In genomic region chr14:121793639-121794038, GRCm38 (mm10) we compare ENCODE assay signal across 23 mouse cellular contexts. TPM values are rescaled to one million over a fixed set of nuclear protein-coding genes. Genes with fewer than 3 reads are reported as not detected.
DNase-seq lines count a peak whose midpoint lies in the region.
"Had no signal": no experiment of that assay in that cellular context is flagged by ENCODE, and none has a peak within 500 bp of the region (broad histone marks: within the 10 kb centered on the region; RNA-seq: fewer than 3 reads in every experiment).

No protein-coding gene starts in this region.

- H3K27ac ChIP-seq in heart, embryonic 10.5 days, result no peak overlapping the region
- H3K27ac ChIP-seq: embryonic facial prominence, embryonic 15.5 days; hindbrain, embryonic 12.5 days; limb, embryonic 13.5 days; liver, embryonic 14.5 days; lung, embryonic 15.5 days; midbrain, embryonic 15.5 days; neural tube, embryonic 13.5 days had no signal

- H3K4me3 ChIP-seq in heart, embryonic 10.5 days, result no peak overlapping the region
- H3K4me3 ChIP-seq: embryonic facial prominence, embryonic 15.5 days; hindbrain, embryonic 12.5 days; limb, embryonic 13.5 days; lung, embryonic 15.5 days; megakaryocyte, embryonic 14.5 days; midbrain, embryonic 15.5 days; myocyte; neural tube, embryonic 13.5 days had no signal

- peaks cover 16% of the 10 kb centered on the region; the same call in 1 of the 2 replicates for H3K27me3 ChIP-seq in heart, embryonic 10.5 days (ENCODE audit: insufficient read depth, poor library complexity, severe bottlenecking)

- H3K9me3 ChIP-seq in heart, embryonic 10.5 days, result no peaks in the 10 kb centered on the region
- H3K9me3 ChIP-seq: embryonic facial prominence, embryonic 15.5 days; hindbrain, embryonic 12.5 days; limb, embryonic 13.5 days; lung, embryonic 15.5 days; megakaryocyte, embryonic 14.5 days; midbrain, embryonic 15.5 days; neural tube, embryonic 13.5 days had no signal

- no peaks in the 10 kb centered on the region for H3K36me3 ChIP-seq in heart, embryonic 10.5 days
- H3K36me3 ChIP-seq: embryonic facial prominence, embryonic 15.5 days; hindbrain, embryonic 12.5 days; limb, embryonic 13.5 days; lung, embryonic 15.5 days; midbrain, embryonic 15.5 days; neural tube, embryonic 13.5 days had no signal

- DNase-seq in embryo, embryonic 10 days (ENCODE audit: low spot score), result peak; percentile 2
- DNase-seq in embryo, embryonic 9.5 days (ENCODE audit: extremely low spot score), result no peak
- DNase-seq in heart, adult 8-10 months (ENCODE audit: low spot score), result peak; percentile 19
- no peak for DNase-seq in heart, embryonic 10.5 days (ENCODE audit: low spot score)
- peak; percentile 69 for DNase-seq in lung, postnatal 36 days
- no peak for DNase-seq in lung, postnatal 10 days
- no peak for DNase-seq in layer of hippocampus, adult 8-10 months (ENCODE audit: low spot score in 2 of 2)
- DNase-seq: adrenal gland, postnatal 25 days; cerebellum, adult 11 months; cerebellum, postnatal 10 days; gastrocnemius, postnatal 10 days; kidney, postnatal 4 days; layer of hippocampus, adult 9-11 months; thymus, postnatal 25 days had no signal

- 30% methylated on average over 5 of the region's 5 CpGs for WGBS in heart, embryonic 10.5 days

- peaks cover 21% of the 10 kb centered on the region for H3K4me1 ChIP-seq in heart, embryonic 10.5 days

RNA-seq across cellular contexts. Expression of gene Dock9, which starts 4.0 kb away (rescaled TPM):
- 10 to 100 TPM; 23.6 to 29.0 (median 26.3) TPM for total RNA-seq in heart, adult 8-10 months (2022)
- polyA plus RNA-seq in heart, embryonic 10.5 days (2016; fragmentation: Nextera tagmentation; extraction: Ambion mirVana), result 5.4 and 6.6 TPM in 2 replicates
- total RNA-seq in layer of hippocampus, adult 8-10 months (2022), result 100 to 1,000 TPM; 179 to 210 (median 198) TPM

Comparison
In these comparisons a context has a peak if more than half of its experiments do, and no peak if none do; other contexts are left out.
1. DNase-seq: peak in embryo, embryonic 10 days (single experiment), heart, adult 8-10 months (single experiment) and lung, postnatal 36 days (single experiment); none in embryo, embryonic 9.5 days (single experiment), heart, embryonic 10.5 days (single experiment), lung, postnatal 10 days (single experiment) and layer of hippocampus, adult 8-10 months (0 of 2).
2. RNA of gene Dock9, which starts 4.0 kb away (total RNA-seq): 179 to 210 TPM in layer of hippocampus, adult 8-10 months; 23.6 to 29.0 TPM in heart, adult 8-10 months; every median in the first group is over 4 times any median in the second.